Mouse (Mus musculus) small intestine, adult 2 months (tissue): ENCODE data around the gene Nav2.

Experiments used
- CTCF ChIP-seq: fragments of 200-500 bp; IDR thresholded peaks from 2 replicates; pipeline ENCODE4 v1.5.1; 2012; ENCODE audit warnings: low read depth, mild to moderate bottlenecking, control low read depth, inconsistent platforms, low read length, moderate library complexity, mixed read lengths; ENCODE audit not compliant: insufficient replicate concordance, insufficient read length; ENCODE audit errors: extremely low read depth
- POLR2A ChIP-seq: fragments of 200-500 bp; IDR thresholded peaks from 2 replicates; pipeline ENCODE4 v1.6.1; 2012; ENCODE audit warnings: low read depth, mild to moderate bottlenecking, control low read depth, inconsistent platforms, low read length, moderate library complexity

DNA sequence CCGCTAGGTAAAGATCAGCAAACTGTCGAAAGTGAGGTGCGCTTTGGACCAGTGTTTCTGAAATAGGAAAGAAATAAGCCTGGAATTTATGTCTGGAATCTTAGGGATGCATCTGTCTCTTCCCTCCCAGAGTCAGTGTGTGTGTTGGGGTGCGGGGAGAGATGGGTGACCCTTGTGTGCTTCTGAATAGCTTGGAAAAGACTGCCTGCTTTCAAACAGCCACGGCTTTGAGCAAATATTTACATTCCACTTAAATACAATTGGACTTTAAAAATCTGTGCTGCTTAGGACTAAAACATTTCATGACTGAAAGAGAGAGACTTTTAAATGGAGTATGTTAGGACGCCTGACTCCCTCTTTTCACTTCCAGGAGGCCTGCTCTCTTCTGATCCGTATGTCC, 528.0 kb downstream of the Nav2 start:
- TF ChIP-seq POLR2A (no peak), CTCF (no peak)
